Mouse (Mus musculus): ENCODE measurements around the gene Atg4a.

The Atg4a gene

GRCm38 (mm10) chrX:141158160-141158559, 201.5 kb downstream of the Atg4a start:
- no peak for DNase-seq (ENCODE audit: low read depth, low spot score)

- DNase-seq (ENCODE audit: low read depth, low spot score), result no peak
These were observed 203.7 kb downstream of the Atg4a start for GRCm38 (mm10) chrX:141160371-141160770.

GRCm38 (mm10) chrX:141165067-141165466, 208.4 kb downstream of the Atg4a start:
- no peak for DNase-seq (ENCODE audit: low read depth, low spot score)

GRCm38 (mm10) chrX:141175353-141175752, 218.6 kb downstream of the Atg4a start:
- peak; percentile 13 for DNase-seq (ENCODE audit: low read depth, low spot score)

- DNase-seq (ENCODE audit: low read depth, low spot score), result no peak
These were observed 238.3 kb downstream of the Atg4a start for GRCm38 (mm10) chrX:141195036-141195435.

GRCm38 (mm10) chrX:141198993-141199392, 242.3 kb downstream of the Atg4a start:
- DNase-seq (ENCODE audit: low read depth, low spot score), result no peak

- DNase-seq (ENCODE audit: low read depth, low spot score), result peak; percentile 14
These were observed 256.1 kb downstream of the Atg4a start for GRCm38 (mm10) chrX:141212802-141213201.

Data from retina, postnatal 7 days (tissue).